Mouse (Mus musculus): ENCODE data around the gene Slc2a4.
"Not testable (repeated sequence)": the region's sequence is repeated elsewhere in the genome, so short reads cannot be mapped to it uniquely, and the experiment has no call there.

Gene Slc2a4

DNA sequence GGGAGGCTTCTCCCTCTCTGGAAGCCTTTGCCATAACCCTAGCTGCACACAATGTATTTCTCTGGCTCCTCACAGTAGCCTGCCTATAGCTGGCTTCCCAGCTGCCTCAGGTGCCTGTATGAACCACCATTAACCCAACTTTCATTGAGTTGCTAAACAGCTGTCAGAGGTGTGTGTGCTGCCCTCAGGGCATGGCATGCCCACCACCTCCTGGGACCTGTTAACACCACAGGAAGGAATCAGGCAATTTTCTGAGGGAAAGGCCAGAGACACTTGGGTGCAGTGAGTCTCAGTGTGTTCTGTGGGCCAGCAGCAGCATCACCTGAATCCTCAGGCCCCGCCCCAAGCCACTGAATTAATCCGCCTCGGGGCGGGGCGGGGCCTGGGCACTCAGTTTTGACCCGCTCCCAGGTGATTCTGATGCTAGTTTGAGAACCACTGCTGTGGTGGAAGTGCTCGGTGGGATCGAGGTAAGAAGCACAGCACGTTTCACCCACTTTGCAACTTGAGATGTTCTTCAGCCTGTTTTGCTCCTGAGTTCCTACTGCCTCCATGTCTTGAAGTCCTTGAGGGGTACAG lies 9.5 kb downstream of the Slc2a4 start:
- peak; percentile 43 for DNase-seq

DNA sequence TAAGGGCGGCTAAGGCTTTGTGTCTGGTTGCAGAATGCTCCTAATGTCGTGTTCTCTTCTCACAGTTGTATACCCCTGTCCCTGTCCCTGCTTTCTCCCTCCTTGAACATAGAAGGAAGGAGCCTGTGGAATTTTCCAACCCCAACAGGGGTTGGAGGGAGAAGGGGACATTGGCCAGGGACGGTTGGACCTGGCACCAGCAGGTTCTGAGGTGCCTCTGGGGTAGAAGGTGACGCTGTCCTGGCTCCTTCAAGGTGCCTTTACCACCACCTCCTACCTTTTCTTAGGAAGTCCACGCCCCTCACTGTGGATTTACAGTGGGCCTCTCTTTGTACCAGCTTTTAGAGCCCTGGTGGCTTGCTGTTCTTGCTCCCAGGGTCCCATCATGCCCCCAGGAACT lies 10.2 kb downstream of the Slc2a4 start:
- DNase-seq = peak; percentile 33

DNA sequence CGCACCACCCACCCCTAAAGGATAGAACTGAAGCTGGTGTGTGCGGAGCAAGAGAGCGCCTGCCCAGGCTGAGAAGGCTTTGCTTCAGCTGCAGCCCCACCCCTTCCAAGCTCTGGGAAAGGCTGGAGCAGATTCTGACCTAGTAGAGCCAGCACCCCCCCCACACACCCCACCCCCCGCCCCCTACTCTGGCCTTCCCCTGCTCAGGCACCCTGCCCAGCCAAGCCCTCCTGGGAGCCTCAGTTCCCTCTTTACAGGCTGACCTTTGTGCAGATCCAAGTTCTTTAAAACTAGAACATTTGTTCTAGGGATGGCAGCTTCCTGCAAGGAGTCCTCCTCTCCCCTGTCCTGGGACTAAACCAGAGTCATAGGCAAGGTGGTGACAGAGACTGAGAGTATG lies 10.6 kb downstream of the Slc2a4 start:
- DNase-seq = peak; percentile 36

DNA sequence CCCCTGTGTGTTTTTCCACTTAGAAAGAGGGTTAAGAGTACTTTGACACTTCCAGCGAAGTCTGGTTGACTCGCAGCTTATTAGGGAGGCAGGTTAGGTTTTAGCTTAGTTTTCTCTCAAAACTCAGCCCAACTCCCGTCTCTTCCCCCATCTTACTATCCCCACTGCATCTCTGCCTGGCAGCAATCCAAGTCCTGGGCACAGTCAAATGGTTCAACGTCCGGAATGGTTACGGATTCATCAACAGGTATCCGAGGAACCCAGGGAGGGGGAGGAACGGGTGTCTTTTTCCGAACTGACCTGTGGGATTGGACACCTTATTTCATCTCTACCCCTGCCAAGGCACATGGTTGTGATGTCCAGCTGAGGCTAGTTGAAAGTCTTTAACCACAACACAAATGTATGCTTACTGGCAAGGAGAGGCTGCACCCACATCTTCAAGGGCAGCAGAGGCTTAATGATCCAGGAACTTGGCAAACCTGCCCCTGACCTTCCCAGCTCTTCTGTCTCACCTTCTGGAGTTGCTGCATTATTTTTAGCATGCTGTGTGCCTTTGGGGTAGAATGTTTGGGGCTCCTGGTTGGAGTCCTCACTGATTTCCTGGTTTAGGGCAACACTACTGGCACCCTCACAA lies 11.2 kb downstream of the Slc2a4 start:
- DNase-seq = peak; percentile 59

DNA sequence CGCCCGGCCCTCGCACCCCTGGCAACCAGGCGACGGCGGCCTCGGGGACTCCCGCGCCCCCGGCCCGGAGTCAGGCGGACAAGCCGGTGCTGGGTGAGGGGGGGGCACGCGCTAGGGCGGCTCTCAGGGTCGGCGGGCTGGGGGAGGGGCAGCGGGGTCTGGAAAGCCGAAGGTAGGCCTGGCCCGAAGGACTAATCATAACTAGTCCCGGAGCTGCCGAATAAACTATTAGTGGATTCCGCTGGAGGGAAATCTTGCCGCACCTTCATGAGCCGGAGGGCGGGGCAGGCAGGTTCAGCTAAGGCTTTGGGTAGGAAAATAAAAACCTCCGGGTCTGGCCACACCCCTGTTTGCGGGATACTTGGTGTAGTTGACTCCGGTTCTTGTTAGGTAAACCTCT lies 11.8 kb downstream of the Slc2a4 start:
- peak; percentile 48 for DNase-seq

DNA sequence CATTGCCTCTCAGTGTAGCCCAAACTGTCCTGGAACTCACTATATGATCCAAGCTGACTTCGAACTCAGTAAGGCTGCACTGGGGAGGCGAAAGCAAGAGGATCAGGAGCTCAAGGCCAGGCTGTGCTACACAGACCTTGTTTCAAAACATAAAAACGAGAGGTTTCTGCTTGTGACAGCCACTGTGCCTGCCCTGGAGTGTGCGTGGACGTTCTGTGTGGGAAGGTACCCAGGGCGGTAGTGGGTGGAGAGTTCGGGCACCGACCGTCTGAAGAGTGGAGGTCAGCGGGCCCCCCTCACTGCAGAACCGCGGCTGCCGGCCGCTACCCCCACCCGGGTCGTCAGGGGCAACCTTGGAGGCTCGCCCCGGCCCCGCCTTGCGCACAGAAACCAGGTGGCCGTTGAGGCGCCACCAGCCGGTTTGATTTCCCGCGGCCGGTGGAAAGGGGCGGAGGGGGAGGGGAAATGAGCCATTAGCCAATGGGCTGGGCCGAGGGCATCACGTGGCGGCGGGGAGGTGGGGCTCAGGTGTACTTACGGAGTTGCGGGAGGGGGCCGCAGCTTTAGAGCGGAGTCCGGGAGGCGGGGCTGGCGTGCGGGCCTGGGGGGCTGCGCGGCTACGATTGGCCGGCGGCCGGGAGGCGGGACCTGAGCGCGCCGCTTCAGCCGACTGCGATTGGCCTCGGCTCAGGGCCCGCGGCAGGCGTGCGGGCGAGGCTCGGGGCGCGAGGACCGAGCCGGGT lies 12.7 kb downstream of the Slc2a4 start, which contains the start of gene Ybx2:
Gene Ybx2 (plus strand): TSS at position 660 of the 743 bp plus-strand sequence.
- peak; percentile 89 for DNase-seq

DNA sequence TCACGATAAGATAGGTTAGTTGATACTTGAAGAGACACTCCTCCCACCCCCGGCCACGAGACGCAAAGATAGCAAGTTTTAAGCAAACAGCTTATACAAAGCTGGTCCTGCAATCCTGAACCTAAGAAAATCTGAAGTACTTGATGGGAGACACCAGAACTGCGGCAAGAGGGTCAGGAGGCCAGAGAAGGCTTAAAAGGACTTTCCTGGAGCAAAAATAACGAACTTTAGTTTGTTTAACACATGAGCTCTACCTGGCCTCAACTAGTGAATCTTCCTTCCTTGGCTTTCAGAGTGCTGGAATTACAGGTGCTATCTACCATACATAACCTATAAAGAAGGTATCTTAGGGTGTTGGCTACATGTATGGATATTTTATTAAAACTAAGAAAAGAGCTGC lies 13.3 kb downstream of the Slc2a4 start:
- DNase-seq = no peak

DNA sequence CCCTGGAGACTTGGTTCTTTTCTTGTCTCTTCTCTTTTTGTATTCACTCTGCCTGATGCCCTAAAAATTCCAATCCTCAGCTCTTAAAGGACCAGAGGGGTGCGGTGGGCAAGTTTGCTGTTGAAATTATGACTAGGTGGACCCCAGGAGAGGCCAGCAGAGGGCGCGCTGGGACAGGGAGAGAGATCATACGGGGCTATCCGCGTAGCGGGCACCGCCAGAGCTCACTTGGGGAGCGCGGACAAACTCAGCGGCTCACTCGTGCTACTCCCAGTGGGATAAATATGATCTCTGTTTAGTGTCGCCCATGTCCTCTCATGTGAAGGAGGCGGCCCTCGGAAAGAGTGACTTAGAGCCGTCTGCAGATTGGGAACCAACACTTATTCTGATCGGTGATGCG lies 13.8 kb downstream of the Slc2a4 start:
- peak; percentile 93 for DNase-seq

DNA sequence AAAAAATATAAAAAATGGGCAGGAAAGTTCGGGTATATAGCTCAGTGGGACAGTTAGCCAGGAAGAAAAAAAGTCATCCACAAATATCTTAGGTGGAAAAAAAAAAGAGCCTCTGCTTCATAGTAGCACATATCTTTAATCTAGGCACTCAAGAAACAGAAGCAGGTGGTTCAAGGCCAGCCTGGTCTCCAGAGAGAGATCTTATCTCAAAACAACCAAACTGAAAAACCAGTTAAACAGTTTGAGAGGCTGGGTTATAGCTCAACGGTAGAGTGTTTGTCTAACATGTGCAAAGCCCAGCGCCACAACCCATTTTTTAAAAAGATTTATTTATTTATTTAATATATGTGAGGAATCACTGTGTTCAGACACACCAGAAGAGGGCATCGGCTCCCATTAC lies 14.9 kb downstream of the Slc2a4 start:
- DNase-seq = no peak

DNA sequence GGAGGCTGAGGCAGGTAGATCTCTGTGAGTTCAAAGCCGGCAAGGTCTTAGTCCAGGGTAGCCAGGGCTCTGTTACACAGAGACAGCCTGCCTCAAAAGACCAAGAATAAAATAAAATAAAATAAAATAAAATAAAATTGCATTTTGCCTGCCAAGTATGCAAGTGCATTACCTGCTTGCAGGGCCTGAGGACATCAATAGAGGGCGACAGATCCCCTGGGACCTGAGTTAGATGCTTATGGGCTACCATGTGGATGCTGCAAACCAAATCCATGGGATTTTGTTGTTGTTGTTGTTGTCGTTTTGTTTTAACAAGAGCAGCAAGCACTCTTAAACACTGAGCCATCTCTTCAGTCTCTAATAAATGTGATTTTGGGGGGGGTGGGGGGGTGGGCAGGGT lies 15.7 kb downstream of the Slc2a4 start:
- DNase-seq = no peak

DNA sequence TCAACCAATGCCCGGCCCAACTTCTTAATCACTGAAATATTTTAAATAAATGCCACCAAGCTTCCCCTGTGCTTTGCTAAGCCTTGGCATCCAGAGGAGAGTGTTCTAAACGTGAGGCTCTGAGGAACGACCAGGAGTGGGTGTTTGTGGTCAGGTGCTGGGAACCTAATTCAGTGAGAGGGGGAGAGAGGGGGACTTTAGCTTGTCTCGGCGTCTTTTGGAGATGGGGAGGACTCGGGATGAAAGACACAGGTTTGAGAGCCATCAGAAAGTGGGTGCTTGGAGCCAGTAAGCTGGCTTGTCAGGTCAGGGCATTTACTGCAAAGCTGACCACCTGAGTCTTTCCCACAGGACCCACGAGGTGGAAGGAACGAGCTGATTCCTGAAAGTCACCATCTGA lies 16.2 kb downstream of the Slc2a4 start:
- no peak for DNase-seq

DNA sequence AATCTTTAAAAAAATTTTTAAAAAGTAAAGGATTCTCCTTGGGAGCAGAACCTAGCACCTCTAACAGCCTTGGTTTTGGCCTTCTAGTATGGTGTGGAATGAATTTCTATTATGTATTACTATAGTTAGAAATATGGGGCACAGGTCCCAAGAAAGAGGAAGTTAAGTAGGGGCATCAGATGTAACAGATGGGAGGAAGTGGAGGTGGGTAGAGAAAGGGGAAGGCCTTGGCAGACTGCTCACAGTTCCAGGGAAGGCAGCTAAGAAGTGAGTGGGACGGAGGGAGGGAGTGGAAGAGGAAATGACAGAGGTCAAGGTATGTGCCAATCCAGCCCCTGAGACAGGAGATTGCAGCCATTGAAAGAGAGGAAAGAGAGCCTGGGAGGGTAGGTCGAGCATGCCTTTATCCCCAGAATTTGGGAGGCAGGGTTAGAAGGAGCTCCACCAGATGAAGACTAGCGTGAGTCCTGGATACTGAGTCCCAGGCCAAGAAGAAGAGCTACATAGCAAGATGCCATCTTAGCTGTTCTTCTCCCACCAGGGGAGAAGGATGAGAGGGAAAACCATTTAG lies 16.9 kb downstream of the Slc2a4 start:
- DNase-seq = no peak

DNA sequence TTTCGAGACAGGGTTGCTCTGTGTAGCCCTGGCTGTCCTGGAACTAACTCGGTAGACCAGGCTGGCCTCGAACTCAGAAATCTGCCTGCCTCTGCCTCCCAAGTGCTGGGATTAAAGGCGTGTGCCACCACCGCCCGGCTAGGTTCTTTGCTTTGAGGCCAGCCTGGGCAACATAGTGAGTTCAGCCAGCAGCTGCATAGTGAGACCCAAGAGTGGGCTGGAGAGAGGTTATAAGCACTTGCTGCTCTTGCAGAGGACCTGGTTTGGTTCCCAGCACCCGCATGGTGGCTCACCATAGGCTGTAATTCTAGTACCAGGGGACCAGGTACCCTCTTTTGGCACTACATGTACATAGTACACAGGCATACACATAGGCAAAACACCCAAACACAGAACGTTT lies 17.8 kb downstream of the Slc2a4 start:
- DNase-seq = not testable (repeated sequence)

DNA sequence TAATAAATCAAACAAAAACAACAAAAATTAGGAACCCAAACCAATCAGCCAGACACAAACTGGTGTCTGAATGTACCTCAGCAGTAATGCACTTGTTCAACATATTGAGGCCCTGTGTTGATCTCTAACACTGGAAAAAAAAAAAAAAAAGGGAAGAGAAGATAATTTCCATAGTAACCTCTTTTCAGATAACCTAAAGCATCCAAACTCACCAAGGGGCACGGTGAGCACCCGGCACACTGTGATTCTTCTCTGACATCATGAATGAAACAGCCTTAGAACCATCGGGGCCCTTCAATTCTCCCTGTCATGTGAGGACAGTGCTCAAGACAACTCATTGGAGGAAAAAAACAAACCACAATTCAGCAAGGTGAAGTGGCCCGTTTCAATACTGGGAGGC lies 18.3 kb downstream of the Slc2a4 start:
- DNase-seq = no peak

DNA sequence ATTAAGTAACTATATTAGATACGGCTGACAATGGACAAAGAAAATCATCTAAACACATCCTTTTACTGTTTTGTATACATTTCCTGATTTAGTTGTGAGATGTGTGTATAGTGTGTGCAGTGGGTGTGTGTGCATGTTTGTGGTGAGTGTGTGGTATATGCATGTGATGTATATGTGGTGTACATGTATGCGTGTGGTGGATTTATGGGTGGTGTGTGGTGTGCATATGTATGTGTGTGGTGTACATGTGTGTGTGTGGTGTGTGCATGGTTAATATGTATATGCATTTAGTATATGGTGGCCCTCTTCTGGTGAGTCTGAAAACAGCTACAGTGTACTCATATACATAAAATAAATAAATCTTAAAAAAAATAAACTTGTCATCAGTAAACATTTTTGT lies 20.5 kb downstream of the Slc2a4 start:
- DNase-seq = no peak

DNA sequence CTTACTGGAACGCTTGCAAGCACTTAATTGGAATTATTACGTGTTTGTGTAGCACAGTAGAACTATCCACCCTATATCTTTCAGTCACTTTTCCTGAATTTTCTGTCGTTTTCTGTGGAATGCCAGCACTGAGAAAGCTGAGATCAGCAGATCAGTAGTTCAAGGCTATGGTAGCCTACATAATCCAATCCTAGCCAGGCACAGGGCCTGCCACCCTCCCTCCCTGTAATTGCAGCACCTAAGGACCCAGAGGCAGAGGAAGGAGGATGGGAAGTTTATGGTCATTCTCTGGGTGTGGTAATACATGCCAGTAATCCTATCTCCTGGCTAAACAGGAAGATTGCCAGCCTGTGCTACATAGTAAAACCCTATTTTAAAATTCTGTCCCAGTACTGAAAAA lies 25.2 kb downstream of the Slc2a4 start:
- no peak for DNase-seq

DNA sequence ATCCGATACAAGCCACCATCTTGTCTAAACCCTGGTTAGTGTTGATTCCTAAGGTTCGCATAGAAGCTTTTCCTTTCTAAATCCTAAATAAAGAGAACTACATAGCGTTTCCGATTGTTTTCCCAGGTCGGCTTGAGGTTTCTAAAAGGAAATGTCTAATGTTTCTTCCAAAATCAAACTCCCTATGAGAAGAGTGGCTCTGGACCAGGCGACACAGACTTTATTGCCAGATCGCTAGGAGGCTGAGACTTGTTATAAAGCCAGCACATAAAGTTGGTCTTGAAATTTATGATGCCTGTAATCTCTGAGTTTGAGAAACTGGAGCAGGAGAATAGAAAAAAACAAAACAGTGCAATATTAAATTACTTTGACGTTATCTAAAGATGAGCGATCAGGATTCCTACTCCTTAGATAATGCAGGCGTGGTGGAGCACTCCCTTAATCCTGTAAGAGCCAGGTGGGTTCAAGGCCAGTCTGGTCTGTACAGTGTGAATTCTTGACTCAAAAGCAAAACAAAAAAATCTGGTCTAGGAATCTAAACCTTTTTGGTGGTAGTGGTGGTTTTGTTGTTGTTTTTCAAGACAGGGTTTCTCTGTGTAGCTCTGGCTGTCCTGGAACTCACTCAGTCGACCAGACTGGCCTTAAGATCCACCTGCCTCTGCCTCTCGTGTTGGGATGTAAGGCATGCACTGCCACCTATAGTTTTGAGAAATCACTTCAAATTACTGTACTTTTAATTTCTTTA lies 25.8 kb downstream of the Slc2a4 start:
- DNase-seq = no peak

DNA sequence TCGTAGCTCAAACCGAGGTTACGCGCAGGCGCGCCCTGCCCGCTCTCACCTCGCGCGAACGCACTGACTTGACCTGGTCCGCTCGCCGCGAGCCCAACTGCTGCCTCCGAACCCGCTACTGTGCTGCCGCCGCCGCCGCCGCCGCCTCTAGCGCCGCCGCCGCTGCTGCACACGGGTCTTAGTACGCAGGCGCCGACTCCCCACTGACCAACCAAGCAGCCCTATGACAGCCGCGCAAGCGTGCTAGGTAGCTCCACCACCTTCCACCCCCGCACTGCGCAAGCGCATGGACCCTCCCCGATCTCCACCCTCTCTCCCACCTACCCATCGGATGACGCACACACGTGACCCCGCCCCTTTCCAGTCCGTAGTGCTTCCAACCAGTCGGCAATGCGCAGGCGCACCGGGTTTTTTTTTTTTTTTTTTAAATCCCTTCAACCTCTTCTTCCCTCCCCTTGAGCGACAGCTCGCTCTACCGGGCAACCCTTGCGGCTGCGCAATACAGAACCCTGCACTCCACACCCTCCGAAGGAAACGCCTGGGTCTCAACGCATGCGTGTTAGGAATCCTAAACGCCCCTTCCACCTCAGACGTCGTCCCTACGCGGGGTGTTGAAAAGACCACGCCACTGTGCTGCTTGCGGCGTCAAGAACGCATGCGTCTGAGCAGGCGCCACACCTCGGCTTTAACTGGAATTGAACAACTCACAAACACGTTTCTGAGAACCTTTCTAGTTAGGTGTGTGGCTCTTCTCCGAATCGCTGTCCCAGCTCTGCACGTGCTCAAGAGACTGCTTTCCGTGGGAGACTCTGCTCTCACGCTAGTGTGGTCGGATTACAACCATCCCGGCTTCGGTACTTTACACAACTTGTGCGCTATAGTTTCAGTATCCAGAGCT lies 26.6 kb downstream of the Slc2a4 start, which contains the start of gene Eif5a:
Gene Eif5a (minus strand): TSS at position 845 of the 898 bp plus-strand sequence.
- peak; percentile 100 for DNase-seq

DNA sequence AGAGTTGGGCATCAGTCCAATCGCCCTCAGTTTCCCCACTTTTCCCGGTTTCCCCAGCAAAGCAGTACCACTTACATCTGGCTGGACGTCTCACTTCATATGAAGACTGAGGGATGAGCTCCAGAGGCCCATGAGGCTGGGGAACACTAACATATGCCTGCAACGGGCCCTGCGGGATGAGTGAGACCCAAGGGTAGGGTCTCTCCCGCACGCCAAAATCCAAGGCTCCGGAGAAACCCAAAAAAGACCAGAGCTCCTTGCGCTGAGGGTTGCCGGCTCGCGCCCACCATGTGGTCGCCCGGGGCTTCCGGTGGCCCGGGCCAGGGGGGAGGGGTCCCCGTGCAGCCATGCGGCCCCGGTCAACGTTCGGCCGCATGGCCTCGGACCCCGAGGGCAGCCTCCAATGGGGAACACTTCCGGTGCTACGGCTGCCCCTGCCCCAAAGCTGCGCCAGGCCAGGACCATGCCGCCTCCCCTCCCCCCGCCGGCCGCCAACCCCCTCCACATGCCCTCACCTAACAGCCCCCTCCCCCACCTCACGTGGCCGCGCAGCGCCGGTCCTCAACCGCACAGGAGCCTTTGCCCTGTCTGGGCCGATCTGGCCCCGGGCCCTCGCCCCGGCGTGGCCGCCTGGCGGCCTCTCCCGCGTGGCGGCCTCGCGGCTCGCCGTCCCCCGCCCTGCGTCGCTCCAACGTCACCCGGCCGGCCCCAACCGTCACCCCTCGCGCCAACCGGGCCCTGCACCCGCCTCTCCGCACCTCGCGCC lies 27.5 kb downstream of the Slc2a4 start:
- DNase-seq = peak; percentile 50

DNA sequence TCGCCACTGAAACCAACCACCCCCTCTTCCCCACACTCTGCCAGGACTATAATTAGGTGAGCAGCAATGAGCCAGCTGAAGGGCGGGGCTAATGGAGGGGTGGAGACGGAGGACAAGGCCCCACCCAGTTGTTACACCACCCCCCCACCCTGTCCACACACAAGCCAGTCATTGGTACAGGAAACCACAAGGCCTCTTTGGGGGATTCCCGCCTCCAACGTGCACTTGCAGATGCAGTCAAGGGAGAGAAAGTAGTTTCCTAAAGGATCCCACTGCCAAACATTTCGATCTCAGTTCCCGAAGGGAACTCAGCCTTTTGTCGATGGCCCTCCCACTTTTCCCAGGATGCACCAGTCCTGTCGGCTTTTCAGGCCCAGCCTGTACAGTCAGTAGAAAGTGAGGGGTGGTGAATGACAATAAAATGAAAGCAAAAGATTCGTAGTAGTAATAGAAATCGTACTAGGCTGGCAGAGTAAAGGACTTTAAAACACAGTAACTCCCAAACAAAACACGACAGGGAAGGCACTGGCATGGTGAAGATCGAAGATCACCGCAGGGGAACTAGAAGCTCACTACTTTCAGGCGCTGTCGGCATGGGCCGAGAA lies 28.2 kb downstream of the Slc2a4 start:
- DNase-seq = peak; percentile 88

DNA sequence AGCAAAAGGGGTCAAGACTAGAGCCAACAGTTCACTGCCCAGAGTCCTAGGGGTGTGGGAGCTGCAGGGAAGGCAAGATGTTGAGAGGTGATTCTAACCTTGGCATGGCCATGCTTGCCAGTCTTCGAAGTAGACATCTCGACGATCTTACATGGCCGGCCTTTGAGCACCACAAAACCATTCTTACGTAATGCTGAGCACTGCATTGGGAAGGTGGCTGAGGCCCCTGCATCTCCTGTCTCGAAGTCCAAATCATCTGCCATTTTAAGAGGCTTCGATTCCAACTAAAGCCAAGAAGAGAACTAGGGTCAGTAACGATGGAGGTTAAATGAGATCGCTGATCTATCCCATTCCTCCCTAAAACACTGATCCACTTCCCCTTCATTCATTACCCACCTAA lies 28.9 kb downstream of the Slc2a4 start:
- no peak for DNase-seq

All from kidney, adult 18-20 months (tissue).